Mouse (Mus musculus) neural tube, embryonic 11.5 days (tissue): ENCODE results near the gene Pex11a. TPM values are rescaled to one million over a fixed set of nuclear protein-coding genes. Genes with fewer than 3 reads are reported as not detected.
A peak's percentile ranks its signal among the peaks of the same experiment; 100 is the strongest.
"Not testable (repeated sequence)": the region's sequence is repeated elsewhere in the genome, so short reads cannot be mapped to it uniquely, and the experiment has no call there.

Experiments used
- ATAC-seq: fragments of 200-750 bp; cut with Nextera tagmentation; 2 replicates; pipeline ENCODE4 v1.8.0; 2017; ENCODE audit warnings: moderate number of reproducible peaks, mild to moderate bottlenecking, moderate TSS enrichment, moderate library complexity; ENCODE audit not compliant: insufficient read depth, low FRiP score, low TSS enrichment
- DNase-seq: peaks from one replicate; pipeline ENCODE4 v3.0.0-alpha.2; 2015; ENCODE audit warnings: low spot score
- H3K27ac ChIP-seq: fragments of 300-500 bp; sonication (generic); 2 replicates; pipeline ENCODE4 v1.5.1; 2014; ENCODE audit warnings: low read depth, mild to moderate bottlenecking, low read length
- H3K27me3 ChIP-seq: fragments of 300-500 bp; sonication (generic); 2 replicates; pipeline ENCODE4 v1.6.1; 2014; ENCODE audit warnings: mild to moderate bottlenecking, low read length, mixed read lengths; ENCODE audit not compliant: control insufficient read depth, insufficient read depth
- H3K36me3 ChIP-seq: fragments of 300-500 bp; sonication (generic); 2 replicates; pipeline ENCODE4 v1.6.1; 2014; ENCODE audit warnings: mild to moderate bottlenecking, low read length, moderate library complexity, mixed read lengths; ENCODE audit not compliant: control insufficient read depth, insufficient read depth
- H3K4me1 ChIP-seq: fragments of 300-500 bp; sonication (generic); 2 replicates; pipeline ENCODE4 v1.6.1; 2014; ENCODE audit warnings: low read length, mixed read lengths; ENCODE audit not compliant: control insufficient read depth, insufficient read depth
- H3K4me2 ChIP-seq: fragments of 300-500 bp; sonication (generic); 2 replicates; pipeline ENCODE4 v1.6.1; 2014; ENCODE audit warnings: low read depth, mild to moderate bottlenecking, moderate library complexity
- H3K4me3 ChIP-seq: fragments of 300-500 bp; sonication (generic); 2 replicates; pipeline ENCODE4 v1.5.1; 2014; ENCODE audit warnings: low read depth, low read length
- H3K9ac ChIP-seq: fragments of 300-500 bp; sonication (generic); 2 replicates; pipeline ENCODE4 v1.6.1; 2014; ENCODE audit warnings: mild to moderate bottlenecking, low read length
- H3K9me3 ChIP-seq: fragments of 300-500 bp; sonication (generic); 2 replicates; pipeline ENCODE4 v1.6.1; 2016; ENCODE audit warnings: low read length; ENCODE audit not compliant: control insufficient read depth
- WGBS: fragments of 180-500 bp; shearing (Covaris S2); extraction: QIAGEN DNeasy Blood & Tissue Kit; methylation state at CpG from one replicate; pipeline ENCODE4 v1.1.7; 2014; 5-methylcytosine and 5-hydroxymethylcytosine counted together
- polyA plus RNA-seq: library from polyadenylated mRNA; unstranded; fragments of >200 nt; fragmentation: Nextera tagmentation; extraction: Ambion mirVana; gene quantifications from 2 replicates; pipeline ENCODE4 v1.2.1, GENCODE M21; 2014

Gene Pex11a
- polyA plus RNA-seq = 8.2 and 9.9 TPM in 2 replicates

- DNase-seq (peak; percentile 80), ATAC-seq (0 out of 2 replicates have a peak, but pooled peaks have one; percentile 48)
- peak within 1 kb of the TSS; percentile 48 for H3K9ac ChIP-seq
- 3% methylated on average over 46 of the region's 46 CpGs for WGBS
- H3K4me2 ChIP-seq = peak within 1 kb of the TSS; percentile 93
- H3K36me3 ChIP-seq = no peaks in the 10 kb centered on the region
- no peaks in the 10 kb centered on the region for H3K27me3 ChIP-seq
- peak within 1 kb of the TSS; percentile 72 for H3K4me3 ChIP-seq
- no peaks in the 10 kb centered on the region for H3K4me1 ChIP-seq
- H3K9me3 ChIP-seq = no peaks in the 10 kb centered on the region
- H3K27ac ChIP-seq = no peak within 1 kb of the TSS
Measured at GRCm38 (mm10) chr7:79742659-79743536, at the start of gene Pex11a, which contains the start of gene Wdr93. Pex11a (minus strand) TSS chr7:79743131. Wdr93 (plus strand) TSS chr7:79743163.

DNA sequence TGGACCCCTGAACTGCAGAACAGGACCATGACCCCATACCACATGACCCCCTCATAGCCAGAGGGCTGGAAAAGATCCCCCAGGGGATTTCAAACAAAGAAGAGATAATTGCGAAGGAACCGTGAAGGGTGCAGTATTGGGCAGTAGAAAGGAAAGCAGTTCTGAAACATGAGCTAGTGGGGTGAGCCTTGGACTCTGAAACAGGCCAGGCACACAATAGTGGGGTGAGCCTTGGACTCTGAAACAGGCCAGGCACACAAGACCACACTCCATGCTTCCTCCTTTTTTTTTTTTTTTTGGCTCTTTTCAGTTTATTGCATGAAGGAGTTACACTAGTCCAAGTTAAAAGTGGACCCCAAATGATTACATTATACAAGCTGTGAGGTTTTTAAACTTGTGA, 46.9 kb upstream of the Pex11a start:
- not testable (repeated sequence) for H3K4me1 ChIP-seq, H3K9ac ChIP-seq, H3K9me3 ChIP-seq, H3K4me2 ChIP-seq, H3K27ac ChIP-seq, ATAC-seq, H3K4me3 ChIP-seq, H3K36me3 ChIP-seq, DNase-seq
- H3K27me3 ChIP-seq = peaks cover 38% of the 10 kb centered on the region
- 9% methylated on average over 2 of the region's 2 CpGs for WGBS

- Histone ChIP-seq H3K4me1 (no peaks in the 10 kb centered on the region), H3K9ac (no peak overlapping the region), H3K4me2 (no peak overlapping the region), H3K27me3 (peaks cover 6% of the 10 kb centered on the region), H3K27ac (no peak overlapping the region), H3K36me3 (no peaks in the 10 kb centered on the region), H3K9me3 (no peaks in the 10 kb centered on the region), H3K4me3 (no peak overlapping the region)
- WGBS = 23% methylated on average over 6 of the region's 6 CpGs
- DNase-seq (peak; percentile 74), ATAC-seq (no peak)
Measured at GRCm38 (mm10) chr7:79786295-79786694, 43.4 kb upstream of the Pex11a start.

- H3K27me3 ChIP-seq = no peaks in the 10 kb centered on the region
- H3K9ac ChIP-seq = no peak overlapping the region
- no peak overlapping the region for H3K4me2 ChIP-seq
- no peaks in the 10 kb centered on the region for H3K4me1 ChIP-seq
- ATAC-seq (no peak), DNase-seq (no peak)
- H3K9me3 ChIP-seq = no peaks in the 10 kb centered on the region
- 75% methylated on average over 2 of the region's 2 CpGs for WGBS
- H3K4me3 ChIP-seq = no peak overlapping the region
- H3K36me3 ChIP-seq = no peaks in the 10 kb centered on the region
- no peak overlapping the region for H3K27ac ChIP-seq
Measured at GRCm38 (mm10) chr7:79782516-79782855, 39.6 kb upstream of the Pex11a start.

DNA sequence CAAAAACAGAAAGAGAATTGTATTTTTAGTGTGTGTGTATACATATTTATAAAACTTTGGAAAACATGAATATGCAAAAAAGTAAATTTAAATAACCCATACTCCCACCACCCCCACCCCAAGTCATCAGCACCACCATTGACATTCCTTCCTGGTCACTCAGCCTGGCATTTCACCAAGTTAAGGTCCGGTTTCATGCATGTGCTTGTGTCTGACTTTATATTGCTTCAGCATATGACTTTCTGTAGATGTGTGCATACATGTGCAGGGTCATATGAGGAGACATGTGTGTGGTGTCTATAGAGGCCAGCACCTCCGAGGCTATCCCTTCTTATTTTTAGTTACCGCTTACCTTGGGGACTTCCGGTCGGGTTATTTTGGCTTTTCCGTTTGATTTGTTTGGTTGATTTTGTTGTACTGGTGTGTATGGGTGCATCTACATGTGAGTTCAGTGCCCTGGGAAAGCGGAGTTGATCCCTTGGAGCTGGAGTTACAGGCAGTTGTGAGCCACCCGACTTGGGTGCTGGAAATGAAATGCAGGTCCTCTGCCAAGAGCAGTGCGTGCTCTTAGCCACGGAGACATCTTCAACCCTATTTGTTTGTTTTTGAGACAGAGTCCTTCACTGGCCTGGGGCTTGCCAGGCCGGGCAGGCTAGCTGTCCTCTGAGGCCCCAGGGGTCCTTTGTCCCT, 39.0 kb upstream of the Pex11a start:
- Histone ChIP-seq H3K4me1 (no peaks in the 10 kb centered on the region), H3K4me3 (no peak overlapping the region), H3K27ac (no peak overlapping the region), H3K9ac (no peak overlapping the region), H3K36me3 (no peaks in the 10 kb centered on the region), H3K27me3 (no peaks in the 10 kb centered on the region), H3K4me2 (no peak overlapping the region), H3K9me3 (no peaks in the 10 kb centered on the region)
- WGBS = 82% methylated on average over 11 of the region's 11 CpGs
- DNase-seq (no peak), ATAC-seq (no peak)

- peak; percentile 81 for DNase-seq
- 33% methylated on average over 16 of the region's 16 CpGs for WGBS
- no peaks in the 10 kb centered on the region for H3K27me3 ChIP-seq
- no peak overlapping the region for H3K4me3 ChIP-seq
- H3K36me3 ChIP-seq = no peaks in the 10 kb centered on the region
- peak overlapping the region; percentile 15 for H3K4me2 ChIP-seq
- H3K27ac ChIP-seq = no peak overlapping the region
- ATAC-seq = 0 out of 2 replicates have a peak, but pooled peaks have one; percentile 60
- no peaks in the 10 kb centered on the region for H3K4me1 ChIP-seq
- no peak overlapping the region for H3K9ac ChIP-seq
- no peaks in the 10 kb centered on the region for H3K9me3 ChIP-seq
Measured at GRCm38 (mm10) chr7:79780647-79781626, 38.0 kb upstream of the Pex11a start.

DNA sequence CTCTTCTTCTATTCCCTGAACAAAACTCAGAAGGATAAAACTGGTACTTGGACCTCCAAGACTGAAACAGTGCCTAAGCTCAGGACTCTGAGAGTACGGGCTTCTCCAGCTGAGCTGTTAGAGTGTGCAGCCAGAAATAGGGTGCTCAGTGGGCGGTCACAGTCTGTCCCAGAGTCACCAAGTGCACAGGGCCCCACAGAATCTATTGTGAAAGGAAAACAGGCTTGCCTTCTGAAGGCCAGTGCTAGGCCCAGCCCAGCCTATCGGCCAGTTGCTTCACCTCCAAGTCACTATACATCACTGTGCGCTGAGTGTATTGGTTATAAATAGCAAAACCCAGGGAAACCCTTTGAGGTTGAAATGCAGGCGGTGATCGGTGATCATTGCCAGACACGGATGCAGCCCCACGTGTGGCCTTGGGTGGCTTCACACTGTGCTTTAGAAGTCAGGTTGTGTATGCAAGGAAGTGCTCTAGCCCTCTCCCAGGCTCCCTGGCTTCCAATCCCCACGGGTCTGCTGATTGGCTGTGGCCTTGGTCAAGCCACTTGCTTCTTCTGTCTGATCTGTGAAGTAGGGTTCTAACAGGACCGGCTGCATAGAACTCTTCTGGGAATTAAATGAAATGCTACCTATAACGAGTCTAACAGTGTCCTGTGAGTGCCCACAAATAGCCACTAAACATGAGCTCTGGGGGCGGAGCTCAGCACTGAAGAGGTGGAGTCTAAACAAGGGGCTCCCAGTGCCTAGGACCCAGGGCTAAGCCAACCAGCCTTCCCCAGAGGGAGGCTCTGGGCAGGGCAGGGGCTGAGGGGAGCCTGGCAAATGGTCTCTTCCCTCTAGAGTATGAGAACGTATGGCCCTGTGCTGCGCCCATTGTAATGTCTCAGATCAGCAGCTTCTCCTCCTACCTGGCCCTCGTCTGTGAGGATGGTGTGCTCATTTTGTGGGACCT, 28.9 kb upstream of the Pex11a start:
- ATAC-seq (no peak), DNase-seq (no peak)
- H3K36me3 ChIP-seq = no peaks in the 10 kb centered on the region
- H3K4me2 ChIP-seq = no peak overlapping the region
- H3K27ac ChIP-seq = no peak overlapping the region
- 43% methylated on average over 15 of the region's 15 CpGs for WGBS
- H3K4me3 ChIP-seq = no peak overlapping the region
- H3K27me3 ChIP-seq = no peaks in the 10 kb centered on the region
- no peaks in the 10 kb centered on the region for H3K9me3 ChIP-seq
- no peak overlapping the region for H3K9ac ChIP-seq
- H3K4me1 ChIP-seq = no peaks in the 10 kb centered on the region
